Mouse (Mus musculus): ENCODE measurements around the gene Npsr1. TPM values are rescaled to one million over a fixed set of nuclear protein-coding genes. Genes with fewer than 3 reads are reported as not detected.

Npsr1 gene
- not detected for total RNA-seq (2021)
- long read RNA-seq, experiment 1: 0 reads
- long read RNA-seq, experiment 2: 0 reads

GRCm38 (mm10) chr9:24097696-24098095 lies at the start of gene Npsr1:
Gene Npsr1, plus strand, starts transcription at chr9:24097996.
- DNase-seq (ENCODE audit: low spot score in 2 of 2): no peak

- DNase-seq (ENCODE audit: low spot score in 2 of 2): no peak
These were observed 46.3 kb upstream of the Npsr1 start for GRCm38 (mm10) chr9:24051538-24051937.

DNA sequence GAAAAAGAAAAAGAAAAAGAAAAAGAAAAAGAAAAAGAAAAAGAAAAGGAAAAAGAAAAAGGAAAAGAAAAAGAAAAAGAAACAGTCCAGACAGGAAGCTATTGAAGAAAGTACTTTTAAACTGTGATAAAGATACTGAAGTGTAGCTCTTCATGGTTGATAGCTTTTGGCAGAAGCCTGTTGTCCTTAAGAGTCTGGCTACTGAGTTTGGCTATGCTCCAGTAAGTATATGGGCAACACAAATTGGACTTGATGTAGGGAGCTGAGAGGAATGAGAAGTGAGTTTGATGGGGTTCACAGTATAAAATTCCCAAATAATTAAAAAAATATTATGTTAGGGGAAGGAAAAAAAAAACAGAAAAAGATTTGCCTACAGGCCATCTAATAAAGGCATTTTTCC lies 34.5 kb upstream of the Npsr1 start:
- DNase-seq (ENCODE audit: low spot score in 2 of 2): no peak

DNA sequence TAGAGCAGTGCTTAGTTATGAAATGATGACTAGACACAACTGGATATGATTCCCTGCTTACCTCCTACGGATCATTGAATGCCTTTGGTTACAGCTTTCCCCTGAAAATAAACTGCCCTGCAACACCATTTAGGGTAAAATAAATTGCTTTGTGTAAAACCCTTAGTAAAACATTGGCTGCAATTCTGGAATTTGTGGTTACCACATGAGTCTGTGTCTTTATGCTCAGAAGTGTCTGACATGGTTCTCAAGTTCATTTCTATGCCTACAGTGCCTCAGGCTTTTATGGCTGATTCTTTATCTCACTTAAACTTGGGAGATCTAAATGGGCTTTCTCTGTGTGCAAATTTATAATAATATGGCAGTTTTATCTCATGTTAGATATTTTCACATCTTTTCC lies 26.1 kb upstream of the Npsr1 start:
- DNase-seq (ENCODE audit: low spot score in 2 of 2): no peak

GRCm38 (mm10) chr9:24077596-24077995 lies 20.2 kb upstream of the Npsr1 start:
- DNase-seq (ENCODE audit: low spot score in 2 of 2): no peak

GRCm38 (mm10) chr9:24091875-24092274 lies 5.9 kb upstream of the Npsr1 start:
- no peak for DNase-seq (ENCODE audit: low spot score in 2 of 2)

DNA sequence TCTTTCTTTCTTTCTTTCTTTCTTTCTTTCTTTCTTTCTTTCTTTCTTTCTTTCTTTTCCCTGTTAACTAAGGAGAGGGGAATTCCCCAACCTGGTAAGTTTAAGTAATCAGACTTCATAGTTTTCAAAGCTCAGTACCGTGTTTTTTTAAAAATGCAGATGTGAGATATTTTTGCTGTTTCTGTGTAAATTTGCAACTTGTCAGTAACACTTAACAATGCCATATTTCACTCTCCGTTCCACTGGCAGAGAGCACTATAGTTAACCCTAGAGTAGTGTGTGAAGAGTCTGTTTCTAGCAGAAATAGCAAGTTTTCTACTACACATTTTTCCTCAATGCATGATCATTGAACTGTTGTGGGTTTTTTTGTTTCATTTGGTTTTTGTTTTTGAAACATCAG lies 730 bp downstream of the Npsr1 start:
- no peak for DNase-seq (ENCODE audit: low spot score in 2 of 2)

- no peak for DNase-seq (ENCODE audit: low spot score in 2 of 2)
These were observed 1.8 kb downstream of the Npsr1 start for GRCm38 (mm10) chr9:24099631-24100030.

- peak in 1 of 2 experiments; percentile 16 for DNase-seq (ENCODE audit: low spot score in 2 of 2)
These were observed 21.6 kb downstream of the Npsr1 start for GRCm38 (mm10) chr9:24119423-24119822.

- DNase-seq (ENCODE audit: low spot score in 2 of 2): no peak
These were observed 35.3 kb downstream of the Npsr1 start for GRCm38 (mm10) chr9:24133142-24133541.

DNA sequence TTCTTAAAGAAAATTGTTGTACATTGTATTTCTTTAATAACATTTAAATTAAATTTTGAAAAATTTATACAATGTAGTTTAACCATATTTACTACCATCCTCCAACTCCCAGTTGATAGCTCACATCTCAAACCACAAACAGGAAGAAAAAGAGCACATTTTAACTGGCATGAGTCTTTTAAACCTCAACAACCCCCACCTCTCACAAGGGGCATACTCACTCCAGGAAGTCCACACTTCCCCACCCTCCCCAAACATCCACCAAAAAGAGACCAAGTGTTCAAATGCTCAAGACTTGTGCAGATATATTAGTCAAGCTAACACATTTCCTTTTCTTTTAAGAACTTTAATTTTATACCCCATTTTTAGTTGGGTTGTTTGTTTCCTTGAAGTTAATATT lies 38.6 kb downstream of the Npsr1 start:
- DNase-seq (ENCODE audit: low spot score in 2 of 2): no peak

DNA sequence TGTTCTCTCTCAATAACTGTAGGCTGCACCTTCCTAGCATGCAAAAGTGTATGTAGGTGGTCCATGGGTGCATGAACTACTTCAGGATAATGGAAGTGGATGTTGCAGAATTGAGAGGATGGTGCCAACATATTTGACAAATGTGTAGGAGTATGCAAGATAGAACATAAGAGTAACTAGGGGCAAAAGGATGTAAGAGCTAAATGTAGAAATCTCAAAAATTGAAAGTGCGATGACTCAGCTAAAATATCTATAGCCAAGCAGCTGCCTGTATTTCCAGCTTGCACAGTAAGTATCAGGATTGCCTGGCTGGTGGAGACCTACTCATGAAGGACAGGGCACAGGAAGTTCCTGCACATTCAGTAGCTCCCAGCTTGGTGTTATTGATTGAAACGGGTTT lies 46.5 kb downstream of the Npsr1 start:
- no peak for DNase-seq (ENCODE audit: low spot score in 2 of 2)

DNA sequence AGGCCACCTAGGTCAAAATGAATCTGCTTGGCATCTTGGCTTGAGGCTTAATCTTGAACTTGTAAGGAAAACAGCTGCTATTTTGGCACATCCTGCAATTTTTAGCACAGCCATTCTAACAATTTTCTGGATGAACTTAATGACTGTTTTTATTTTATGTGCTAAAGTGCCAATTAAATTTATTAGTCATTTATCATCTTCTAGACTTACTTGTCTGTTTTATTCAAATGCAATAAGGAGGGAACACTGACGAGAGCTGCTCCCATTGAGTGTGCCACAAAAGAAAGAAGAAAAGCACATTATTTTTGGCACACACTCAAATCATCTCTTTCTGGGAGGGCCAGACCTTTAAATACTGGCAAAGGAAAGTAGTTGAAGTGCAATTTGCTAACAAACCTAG lies 59.4 kb downstream of the Npsr1 start:
- DNase-seq (ENCODE audit: low spot score in 2 of 2): no peak

DNA sequence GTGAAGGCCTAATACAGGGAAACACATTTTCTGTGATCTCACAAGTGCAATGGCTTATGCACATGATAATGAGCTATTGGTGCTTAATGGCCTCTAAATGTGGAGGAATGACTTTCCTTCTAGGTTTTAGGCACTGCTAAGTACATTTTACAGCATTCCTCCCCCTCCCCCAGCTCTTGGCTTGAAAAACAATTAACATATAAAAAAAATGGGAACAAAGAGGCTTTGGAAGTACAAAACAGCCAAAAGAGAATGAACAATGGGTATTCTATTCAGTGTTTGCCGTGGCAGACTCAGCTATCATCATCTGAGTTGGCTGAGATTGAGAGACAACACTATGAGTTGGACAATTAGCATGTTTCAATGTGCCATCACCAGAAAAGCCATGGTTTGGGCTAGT lies 62.6 kb downstream of the Npsr1 start:
- DNase-seq (ENCODE audit: low spot score in 2 of 2): no peak

DNA sequence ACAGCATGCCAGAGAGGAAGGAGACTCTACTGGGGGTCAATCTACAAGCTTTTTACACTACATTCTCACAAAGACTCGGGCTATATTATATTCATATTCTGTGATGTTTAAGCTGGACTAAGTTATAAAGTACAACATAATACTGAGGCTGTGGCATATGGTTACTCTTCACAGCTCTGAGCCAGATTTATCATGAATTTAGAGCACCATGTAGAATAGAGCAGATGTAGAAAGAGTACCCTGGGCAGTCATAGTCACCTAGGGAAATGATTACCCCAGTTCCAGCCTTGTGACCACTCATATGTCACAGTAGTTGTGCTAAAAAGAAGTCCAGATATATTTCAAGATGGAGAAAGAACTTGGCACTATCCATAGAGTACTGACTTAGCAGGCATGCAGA lies 70.7 kb downstream of the Npsr1 start:
- no peak for DNase-seq (ENCODE audit: low spot score in 2 of 2)

DNA sequence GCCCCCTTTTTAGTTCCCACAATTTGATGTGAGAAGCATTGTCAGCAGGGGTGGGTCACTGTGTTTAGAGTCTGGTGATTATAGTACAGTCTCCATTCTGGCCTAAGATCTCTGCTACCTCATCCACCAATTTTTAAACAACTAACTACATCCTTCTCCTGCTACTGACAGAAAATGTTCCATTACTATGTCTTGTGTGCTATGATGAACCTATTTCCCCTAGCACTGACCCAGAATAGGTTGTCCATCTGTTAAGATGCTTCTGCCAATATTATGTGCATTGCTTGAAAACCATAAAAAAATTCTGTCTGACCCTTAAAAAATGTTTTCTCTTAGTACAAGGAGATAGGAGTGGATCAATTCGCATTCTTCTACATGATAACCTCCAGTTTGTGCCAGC lies 72.9 kb downstream of the Npsr1 start:
- no peak for DNase-seq (ENCODE audit: low spot score in 2 of 2)

DNA sequence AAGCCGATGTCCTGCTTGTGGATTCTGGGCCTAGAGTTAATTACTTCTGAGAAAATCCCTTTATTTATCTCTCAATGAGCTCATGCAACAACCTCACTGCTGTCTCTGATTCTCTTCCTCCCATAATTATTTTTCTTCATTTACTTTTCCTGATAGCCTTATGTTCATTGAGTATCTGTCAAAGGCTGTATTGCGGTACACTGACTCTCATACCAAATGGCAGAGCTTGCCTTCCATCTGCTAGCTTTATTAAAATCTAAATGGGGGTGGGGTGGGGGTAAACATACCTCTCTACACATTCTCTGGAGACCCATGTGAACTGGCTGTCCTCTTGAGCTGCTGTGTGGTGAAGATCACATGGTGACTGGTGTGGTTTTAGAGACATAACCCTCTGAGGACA lies 80.9 kb downstream of the Npsr1 start:
- no peak for DNase-seq (ENCODE audit: low spot score in 2 of 2)

DNA sequence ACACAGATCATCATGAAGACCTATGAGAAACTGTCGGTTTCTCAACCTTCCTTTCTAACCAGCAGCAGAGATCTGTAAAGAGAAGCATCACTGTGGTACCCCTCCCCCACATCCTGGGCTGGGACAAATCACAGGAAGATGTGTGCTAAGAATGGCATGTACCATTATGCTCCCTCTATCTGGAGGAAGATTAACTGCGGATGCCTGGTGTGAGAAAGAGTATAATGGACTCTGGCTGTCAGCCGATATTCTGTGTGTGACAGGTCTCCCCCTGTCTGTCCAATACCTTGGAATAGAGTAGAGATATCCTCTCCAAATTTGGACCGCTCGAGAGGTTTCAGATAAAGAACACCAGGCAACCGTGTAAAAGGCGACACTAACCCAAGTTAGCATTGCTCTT lies 83.1 kb downstream of the Npsr1 start:
- no peak for DNase-seq (ENCODE audit: low spot score in 2 of 2)

DNA sequence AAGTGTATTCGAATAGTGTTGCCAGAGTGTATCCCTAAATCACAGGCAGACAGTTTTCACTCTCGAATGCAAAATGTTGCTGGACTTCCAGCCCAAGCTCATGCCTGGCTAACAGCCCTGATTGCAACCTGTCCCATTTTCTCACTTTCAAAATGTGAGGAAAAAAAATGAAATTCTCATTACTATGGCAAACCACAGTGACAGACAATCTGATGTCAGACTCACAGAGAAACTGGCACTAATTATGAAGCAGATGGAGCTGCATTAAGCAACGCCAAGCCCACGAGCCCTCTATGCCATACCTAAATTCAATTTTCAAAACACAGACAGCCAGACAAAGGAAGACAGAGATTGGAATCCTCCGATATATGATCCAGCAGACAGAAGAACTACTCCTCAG lies 88.5 kb downstream of the Npsr1 start:
- DNase-seq (ENCODE audit: low spot score in 2 of 2): no peak

DNA sequence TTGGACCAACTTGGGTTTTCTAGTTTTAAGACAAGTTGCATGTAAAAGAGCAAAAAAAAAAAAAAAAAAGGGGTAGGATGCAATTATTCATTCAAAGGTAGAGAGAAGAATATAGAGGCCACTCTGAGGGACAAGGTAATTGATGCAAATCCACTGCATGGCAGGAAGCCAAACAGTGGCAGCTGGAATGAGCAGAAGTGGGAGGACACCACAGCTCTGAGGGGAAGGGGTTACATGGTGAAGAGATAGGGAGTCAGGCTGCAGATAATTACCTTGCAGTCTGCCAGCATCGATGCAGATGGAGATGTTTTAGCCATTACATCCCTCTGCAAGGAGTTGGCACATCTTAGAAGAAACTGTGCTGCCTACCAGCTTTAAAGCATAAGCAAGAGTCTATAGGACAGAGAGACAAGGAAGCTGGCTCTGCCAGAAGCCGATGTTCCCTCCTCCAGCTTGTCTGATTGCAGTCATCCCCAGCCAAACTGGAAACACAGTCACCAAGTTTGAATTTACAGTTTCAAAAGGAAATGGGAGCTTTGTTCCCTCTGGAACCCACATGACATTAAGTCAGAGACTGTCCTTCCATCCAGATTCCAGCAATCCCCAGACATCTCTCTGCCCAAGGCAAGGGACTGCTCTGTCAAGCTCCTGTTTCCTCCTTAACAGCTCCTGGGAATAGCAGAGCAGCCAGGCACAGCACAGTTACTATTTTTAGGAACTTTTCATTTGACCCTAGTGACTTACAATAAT lies 91.9 kb downstream of the Npsr1 start:
- DNase-seq (ENCODE audit: low spot score in 2 of 2): no peak

- no peak for DNase-seq (ENCODE audit: low spot score in 2 of 2)
These were observed 92.4 kb downstream of the Npsr1 start for GRCm38 (mm10) chr9:24190261-24190588.

DNA sequence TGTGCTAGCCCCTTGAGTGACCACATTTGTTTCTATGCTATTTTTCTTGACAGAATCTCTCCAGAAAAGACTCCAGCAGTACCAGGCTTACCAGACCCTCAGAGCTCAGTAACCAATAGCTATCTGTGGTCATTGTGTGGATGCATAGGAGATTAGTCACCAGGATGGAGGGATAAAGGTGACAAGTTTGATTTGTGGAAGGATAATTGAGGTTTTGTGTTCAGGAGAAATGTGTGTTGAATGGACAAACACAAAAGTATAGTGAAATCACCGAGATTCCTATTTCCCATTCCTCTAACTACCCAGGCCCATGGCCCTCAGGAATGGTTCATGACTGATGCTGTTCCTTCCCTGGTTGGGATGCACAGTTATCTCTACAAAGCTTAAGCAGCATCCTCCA lies 100.5 kb downstream of the Npsr1 start:
- DNase-seq (ENCODE audit: low spot score in 2 of 2): no peak

- no peak for DNase-seq (ENCODE audit: low spot score in 2 of 2)
These were observed 113.8 kb downstream of the Npsr1 start for GRCm38 (mm10) chr9:24211636-24212035.

- DNase-seq (ENCODE audit: low spot score in 2 of 2): no peak
These were observed 119.9 kb downstream of the Npsr1 start for GRCm38 (mm10) chr9:24217721-24218120.

All from adrenal gland, adult 18-20 months (tissue).